Mouse (Mus musculus) thymus, postnatal 25 days (tissue): ENCODE measurements around the gene Zranb3.
A peak's percentile ranks its signal among the peaks of the same experiment; 100 is the strongest.
"Not testable (repeated sequence)": the region's sequence is repeated elsewhere in the genome, so short reads cannot be mapped to it uniquely, and the experiment has no call there.

Source experiments
- DNase-seq: peaks from one replicate; pipeline ENCODE4 v3.0.0; 2022

Zranb3 gene

GRCm38 (mm10) chr1:128102641-128103461 is at the start of gene Zranb3, which contains the start of gene R3hdm1:
Gene Zranb3 (minus strand): TSS chr1:128103047.
Gene R3hdm1 (plus strand): TSS chr1:128103301.
- peak; percentile 97 for DNase-seq

GRCm38 (mm10) chr1:128141737-128142136 is 38.9 kb upstream of the Zranb3 start:
- DNase-seq, result no peak

DNA sequence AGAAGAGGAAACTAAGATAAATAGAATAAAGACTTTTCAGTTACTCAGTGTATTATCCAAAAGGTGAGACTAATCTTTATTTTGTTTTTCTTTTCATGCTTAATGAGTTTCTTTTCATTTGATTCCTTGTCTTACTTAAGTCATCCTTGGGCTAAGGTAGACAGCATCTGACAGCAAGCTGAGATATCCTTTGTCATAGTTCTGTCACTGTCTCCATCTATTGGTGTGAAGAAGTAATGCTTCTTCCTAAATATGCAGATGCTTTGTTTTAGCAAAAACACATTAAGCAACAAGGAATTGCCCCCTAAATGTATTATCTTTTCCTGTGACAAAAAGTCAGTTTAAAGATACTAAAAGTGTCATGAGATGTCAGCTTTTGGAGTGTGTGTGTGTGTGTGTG is 38.2 kb upstream of the Zranb3 start:
- DNase-seq, result no peak

GRCm38 (mm10) chr1:128136222-128136621 is 33.4 kb upstream of the Zranb3 start:
- not testable (repeated sequence) for DNase-seq

GRCm38 (mm10) chr1:128120913-128121627 is 18.2 kb upstream of the Zranb3 start:
- no peak for DNase-seq

DNA sequence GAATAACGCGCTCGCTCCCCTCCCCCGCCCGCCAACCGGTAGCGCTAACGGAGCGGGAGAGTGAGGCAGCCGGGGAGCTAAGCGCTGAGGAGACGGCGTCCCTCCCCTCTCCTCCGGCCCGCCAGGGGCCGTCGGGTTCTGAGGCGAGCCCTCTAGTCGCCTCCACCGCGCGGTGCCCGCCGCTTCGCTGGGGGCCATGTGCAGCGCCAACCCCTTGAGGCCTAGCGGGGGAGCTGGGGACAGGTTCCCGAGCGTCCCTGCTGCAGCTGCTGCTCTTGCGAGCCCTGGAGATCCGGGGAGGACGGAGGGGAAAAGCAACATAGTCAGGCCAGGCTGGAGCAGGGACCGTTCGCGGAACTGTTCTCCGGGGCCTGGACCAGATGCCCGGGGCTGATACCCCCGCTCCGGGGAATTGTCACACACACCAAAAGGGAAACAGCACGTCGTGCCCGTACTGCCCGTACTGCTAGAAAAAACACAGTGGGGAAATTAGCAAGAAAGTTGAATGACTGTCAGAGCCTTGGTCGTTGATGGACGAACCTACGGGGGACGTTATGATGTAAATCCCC is 757 bp upstream of the Zranb3 start:
- no peak for DNase-seq

DNA sequence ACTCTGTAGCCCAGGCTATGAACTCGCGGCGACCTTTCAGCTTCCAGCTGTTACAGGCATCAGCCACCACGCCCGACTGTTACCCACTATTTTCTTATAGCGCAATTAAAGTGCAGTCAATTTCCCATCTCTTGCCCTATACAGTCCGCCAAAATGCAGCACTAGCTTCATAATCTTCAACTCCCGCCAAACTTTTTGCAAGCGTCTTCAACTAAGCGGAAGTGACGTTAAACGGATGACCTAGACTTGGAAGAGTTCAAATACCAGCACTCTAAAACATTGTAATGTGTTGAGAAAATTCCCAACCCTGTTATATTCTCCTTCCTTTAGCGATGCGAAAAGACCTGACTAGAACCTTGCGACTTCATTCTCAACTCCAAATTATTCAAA is 601 bp downstream of the Zranb3 start:
- peak; percentile 68 for DNase-seq

DNA sequence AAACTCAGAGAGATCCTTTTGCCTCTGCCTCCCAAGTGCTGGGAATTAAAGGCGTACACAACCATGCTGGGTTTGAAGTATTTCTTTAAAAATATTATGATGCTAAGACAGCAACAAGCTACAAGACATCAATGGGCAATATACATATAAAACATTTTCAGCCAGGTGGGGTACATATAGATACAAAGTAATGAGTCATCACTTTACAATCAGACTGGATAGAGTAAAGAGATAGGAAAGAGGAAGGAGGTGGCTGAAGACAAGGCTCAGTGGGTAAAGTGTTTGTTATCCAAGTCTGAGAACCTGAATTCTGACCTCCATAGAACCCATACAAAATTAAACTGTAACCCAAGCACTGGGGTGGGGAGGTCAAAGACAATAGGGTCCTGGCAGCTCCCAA is 4.5 kb downstream of the Zranb3 start:
- no peak for DNase-seq

- no peak for DNase-seq
Measured at GRCm38 (mm10) chr1:128094686-128095085, 8.2 kb downstream of the Zranb3 start.

GRCm38 (mm10) chr1:128082800-128083199 is 20.0 kb downstream of the Zranb3 start:
- no peak for DNase-seq

- no peak for DNase-seq
Measured at GRCm38 (mm10) chr1:128081873-128082272, 21.0 kb downstream of the Zranb3 start.

DNA sequence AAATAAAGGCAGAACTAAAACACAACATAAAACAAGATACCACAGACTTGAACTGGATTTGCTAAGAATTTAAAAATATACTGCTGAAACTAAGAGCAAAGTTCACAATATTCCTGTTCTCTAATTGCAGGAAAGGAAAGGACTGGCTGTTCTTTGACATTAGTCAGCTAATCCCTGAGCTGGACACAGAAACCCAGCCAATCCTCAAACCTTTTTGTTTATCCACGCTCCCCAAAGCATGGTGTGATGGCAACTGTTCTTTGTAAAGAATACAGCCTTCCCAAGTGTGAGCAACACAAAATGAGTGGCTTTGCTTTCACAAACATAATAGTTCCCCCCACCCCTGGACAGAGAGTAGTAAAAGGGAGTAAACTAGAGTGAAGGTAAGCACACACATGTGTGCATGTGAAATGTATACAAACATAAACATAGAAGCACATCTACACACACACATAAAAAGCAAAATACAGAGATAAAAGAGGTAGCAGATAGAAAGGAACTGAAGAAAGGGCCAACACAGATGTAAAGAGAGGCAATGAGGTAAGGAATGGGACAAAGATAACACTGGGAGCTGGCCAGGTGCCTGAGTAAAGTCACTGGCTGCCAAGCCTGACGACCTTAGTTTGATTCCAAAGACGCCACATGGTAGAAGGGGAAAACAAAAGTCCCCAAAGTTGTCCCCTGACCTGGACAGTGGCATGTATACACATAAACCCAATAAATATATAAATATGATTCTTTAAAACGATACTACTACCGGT is 21.7 kb downstream of the Zranb3 start:
- no peak for DNase-seq

- DNase-seq, result no peak
Measured at GRCm38 (mm10) chr1:128078646-128079045, 24.2 kb downstream of the Zranb3 start.

- no peak for DNase-seq
Measured at GRCm38 (mm10) chr1:128077788-128078187, 25.1 kb downstream of the Zranb3 start.

DNA sequence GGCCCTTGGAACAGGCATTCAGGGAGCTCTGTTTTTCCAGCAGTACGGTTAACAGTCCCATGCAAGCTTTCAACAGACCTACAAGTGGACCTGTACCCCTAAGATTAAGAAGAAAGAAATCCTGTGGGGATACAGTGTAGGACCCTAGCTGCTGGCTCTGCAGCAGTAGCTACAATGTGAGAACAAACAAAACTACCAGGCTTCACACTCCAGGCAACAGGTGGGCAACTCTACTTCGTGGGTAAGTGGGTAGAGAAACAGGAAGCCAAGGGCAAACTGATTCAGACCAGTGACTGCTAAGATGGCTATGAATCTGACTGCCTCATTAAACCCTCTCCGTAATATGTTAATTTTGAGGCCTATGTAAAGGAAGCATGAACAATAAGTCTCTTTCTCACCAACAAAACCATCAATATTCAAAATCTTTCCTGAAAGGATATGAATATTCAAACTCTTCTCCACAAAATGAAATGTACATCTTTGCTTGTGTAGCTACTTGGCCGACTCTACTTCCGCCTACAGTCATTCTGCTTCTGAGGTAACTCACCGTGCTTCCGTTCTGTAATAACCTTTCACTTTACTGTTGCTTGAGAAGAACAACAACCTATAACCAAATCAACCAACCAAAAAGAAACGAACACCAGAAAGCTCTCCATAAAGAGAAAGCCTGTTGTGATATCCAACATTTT is 25.9 kb downstream of the Zranb3 start:
- no peak for DNase-seq

DNA sequence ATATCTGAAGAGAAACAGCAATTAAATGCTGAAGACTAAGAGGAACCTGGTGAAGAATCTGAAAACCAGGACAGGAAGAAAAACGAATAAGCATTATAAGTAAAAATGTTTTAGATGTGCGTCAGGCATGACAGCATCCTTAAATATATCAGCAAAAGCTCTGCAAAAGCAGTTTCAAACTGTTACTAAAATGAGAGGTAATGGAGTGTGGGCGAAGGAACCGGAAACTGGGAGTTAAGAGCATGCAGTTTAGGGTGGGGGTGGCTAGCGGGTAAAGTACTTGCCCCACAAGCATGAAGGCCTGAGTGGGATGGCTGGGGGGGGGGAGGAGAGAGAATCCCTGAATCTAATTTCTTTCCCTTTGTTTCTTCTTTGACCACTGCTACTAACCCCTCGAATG is 29.8 kb downstream of the Zranb3 start:
- DNase-seq, result no peak

DNA sequence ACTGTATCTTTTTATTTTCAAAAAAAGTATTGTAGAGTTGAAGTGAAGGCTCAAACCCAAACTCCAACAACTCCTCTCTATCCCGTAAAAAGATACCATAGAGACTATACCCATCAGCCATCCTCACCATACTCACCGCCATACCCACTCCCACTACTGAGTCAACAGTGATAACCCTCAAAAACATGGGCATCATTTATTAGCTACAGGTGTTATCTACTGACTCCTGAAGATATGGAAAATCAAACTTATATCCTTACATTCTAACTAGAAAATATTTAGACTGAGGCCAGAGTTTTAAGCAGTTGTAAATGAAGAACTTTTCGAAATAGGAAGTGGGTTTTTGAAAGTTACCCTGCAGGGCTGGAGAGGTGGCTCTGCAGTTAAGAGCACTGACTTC is 32.8 kb downstream of the Zranb3 start:
- no peak for DNase-seq

DNA sequence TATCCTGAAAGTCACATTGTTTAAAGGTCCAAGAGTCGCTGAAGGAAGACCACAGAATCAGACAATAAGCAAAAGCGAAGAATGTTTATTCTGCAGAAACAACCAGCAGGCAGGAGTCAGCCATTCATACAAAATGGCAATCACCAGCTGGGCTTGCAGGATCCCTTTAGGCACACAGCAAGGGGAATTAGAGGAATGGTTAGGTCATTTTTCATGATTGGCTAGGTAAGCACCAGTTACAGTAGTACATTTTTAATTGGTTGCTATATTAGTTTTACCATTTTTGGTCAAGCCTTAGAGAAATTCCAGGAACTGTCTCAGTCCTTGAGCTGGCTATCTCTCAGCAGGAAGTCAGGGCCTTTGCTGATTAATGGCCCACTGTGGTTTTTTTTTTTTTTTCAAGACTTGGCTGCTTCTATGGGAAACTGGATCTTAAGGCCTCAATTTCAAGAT is 33.9 kb downstream of the Zranb3 start:
- DNase-seq, result no peak

GRCm38 (mm10) chr1:128064716-128065115 is 38.1 kb downstream of the Zranb3 start:
- no peak for DNase-seq

- no peak for DNase-seq
Measured at GRCm38 (mm10) chr1:128062167-128062566, 40.7 kb downstream of the Zranb3 start.

DNA sequence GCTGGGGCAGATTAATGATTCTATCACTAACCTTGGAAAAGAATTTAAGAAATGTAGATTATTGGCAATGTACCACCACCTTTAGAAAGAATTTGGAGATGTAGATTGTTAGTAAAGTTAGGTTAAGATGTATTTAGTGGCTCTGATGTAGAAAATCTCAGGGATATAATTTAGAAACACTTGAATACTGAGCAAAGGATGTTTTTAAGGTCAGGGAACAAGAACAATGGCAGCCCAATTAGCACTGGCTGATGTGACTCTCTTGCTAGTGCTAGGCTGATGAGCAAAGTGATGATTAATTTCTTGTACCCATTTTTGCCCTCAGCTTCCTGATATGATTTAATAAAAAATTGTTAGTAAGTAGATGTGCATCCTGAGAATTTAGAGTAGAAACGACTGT is 41.4 kb downstream of the Zranb3 start:
- no peak for DNase-seq

DNA sequence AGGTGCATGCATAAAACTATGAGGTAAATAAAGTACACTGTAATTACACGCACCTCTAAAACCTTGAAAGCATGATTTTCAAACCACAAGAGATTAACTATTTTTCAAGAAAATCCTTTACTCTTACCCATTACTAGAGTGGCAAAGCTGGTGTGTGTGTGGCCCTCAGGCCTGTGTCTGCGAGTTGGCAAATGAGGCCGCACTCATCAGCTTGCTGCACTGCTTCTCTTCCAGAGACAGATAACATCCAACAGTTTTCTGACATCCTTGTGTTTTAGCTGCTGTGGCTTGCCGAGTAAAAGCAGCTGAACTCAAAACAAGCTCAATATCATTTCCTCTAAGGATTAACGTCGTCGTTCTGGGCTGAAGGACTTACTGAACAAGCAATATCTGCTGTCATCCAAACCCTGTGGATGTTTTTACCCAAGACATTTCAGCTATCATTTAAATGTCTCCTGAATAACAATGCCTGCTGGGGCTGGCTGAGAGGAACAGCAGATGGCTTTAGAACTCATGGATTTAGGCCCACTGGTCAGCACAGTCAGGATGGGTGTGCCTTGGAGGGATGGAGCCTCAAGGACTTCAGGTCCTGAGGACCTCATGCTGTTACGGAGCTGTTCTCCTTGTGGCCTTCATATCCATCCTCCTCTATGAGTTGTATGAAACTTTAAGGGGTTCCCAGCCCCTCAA is 42.0 kb downstream of the Zranb3 start:
- no peak for DNase-seq
